Mouse (Mus musculus): ENCODE data around the gene Slc5a10.
"Not testable (repeated sequence)": the region's sequence is repeated elsewhere in the genome, so short reads cannot be mapped to it uniquely, and the experiment has no call there.

Slc5a10 gene

GRCm38 (mm10) chr11:61647110-61647910, 73.3 kb downstream of the Slc5a10 start:
- no peak for DNase-seq

- no peak for DNase-seq
Measured at GRCm38 (mm10) chr11:61646499-61647039, 74.1 kb downstream of the Slc5a10 start.

GRCm38 (mm10) chr11:61645357-61645857, 75.2 kb downstream of the Slc5a10 start:
- no peak for DNase-seq

- no peak for DNase-seq
Measured at GRCm38 (mm10) chr11:61644576-61645326, 75.9 kb downstream of the Slc5a10 start.

GRCm38 (mm10) chr11:61643184-61643961, 77.3 kb downstream of the Slc5a10 start:
- no peak for DNase-seq

- no peak for DNase-seq
Measured at GRCm38 (mm10) chr11:61642106-61642505, 78.5 kb downstream of the Slc5a10 start.

- not testable (repeated sequence) for DNase-seq
Measured at GRCm38 (mm10) chr11:61640585-61640984, 80.0 kb downstream of the Slc5a10 start.

- no peak for DNase-seq
Measured at GRCm38 (mm10) chr11:61639601-61640177, 80.9 kb downstream of the Slc5a10 start.

- no peak for DNase-seq
Measured at GRCm38 (mm10) chr11:61638764-61639536, 81.7 kb downstream of the Slc5a10 start.

- DNase-seq: no peak
Measured at GRCm38 (mm10) chr11:61637856-61638255, 82.8 kb downstream of the Slc5a10 start.

- no peak for DNase-seq
Measured at GRCm38 (mm10) chr11:61637413-61637812, 83.2 kb downstream of the Slc5a10 start.

- DNase-seq: not testable (repeated sequence)
Measured at GRCm38 (mm10) chr11:61636309-61636708, 84.3 kb downstream of the Slc5a10 start.

GRCm38 (mm10) chr11:61629621-61630020, 91.0 kb downstream of the Slc5a10 start:
- peak; percentile 49 for DNase-seq

- DNase-seq: no peak
Measured at GRCm38 (mm10) chr11:61626509-61626908, 94.1 kb downstream of the Slc5a10 start.

GRCm38 (mm10) chr11:61625136-61625535, 95.5 kb downstream of the Slc5a10 start:
- DNase-seq: no peak
